Mouse (Mus musculus): ENCODE data around the gene Maats1.

- TF ChIP-seq CTCF (IDR thresholded peaks at IDR 0.05; ENCODE audit: low read depth) (no peak), EP300 (IDR thresholded peaks at IDR 0.05; ENCODE audit: low read depth) (no peak)
Measured at GRCm38 (mm10) chr16:38366231-38366630, 24.3 kb upstream of the Maats1 start.

All from liver, postnatal 0 days (tissue).